Mouse (Mus musculus) limb, embryonic 10.5 days (tissue): ENCODE results near the gene Vps26b. TPM values are rescaled to one million over a fixed set of nuclear protein-coding genes. Genes with fewer than 3 reads are reported as not detected.

Experiments
- DNase-seq: peaks from one replicate; pipeline ENCODE4 v3.0.0-alpha.2; 2017; ENCODE audit warnings: low spot score
- H3K27ac ChIP-seq: fragments of 300-500 bp; sonication (generic); 2 replicates; pipeline ENCODE4 v1.5.1; 2016; ENCODE audit warnings: mild to moderate bottlenecking
- H3K27me3 ChIP-seq: fragments of 300-500 bp; sonication (generic); 2 replicates; pipeline ENCODE4 v1.6.1; 2016; ENCODE audit warnings: low read depth, mild to moderate bottlenecking; ENCODE audit not compliant: poor library complexity, severe bottlenecking
- H3K36me3 ChIP-seq: fragments of 300-500 bp; sonication (generic); 2 replicates; pipeline ENCODE4 v1.6.1; 2016; ENCODE audit warnings: mild to moderate bottlenecking, moderate library complexity
- H3K4me1 ChIP-seq: fragments of 300-500 bp; sonication (generic); 2 replicates; pipeline ENCODE4 v1.6.1; 2016
- H3K4me3 ChIP-seq: fragments of 300-500 bp; sonication (generic); 2 replicates; pipeline ENCODE4 v1.5.1; 2016; ENCODE audit warnings: mild to moderate bottlenecking, moderate library complexity
- H3K9me3 ChIP-seq: fragments of 300-500 bp; sonication (generic); replicated peaks from 2 replicates; pipeline ENCODE4 v1.6.1; 2016; ENCODE audit warnings: mild to moderate bottlenecking
- WGBS: fragments of 180-500 bp; shearing (Covaris S2); methylation state at CpG from one replicate; pipeline ENCODE4 v1.1.7; 2016; 5-methylcytosine and 5-hydroxymethylcytosine counted together
- polyA plus RNA-seq: library from polyadenylated mRNA; unstranded; fragments of >200 nt; fragmentation: Nextera tagmentation; extraction: Ambion mirVana; gene quantifications from 2 replicates; pipeline ENCODE4 v1.2.1, GENCODE M21; 2016

The Vps26b gene
- 40.3 and 43.8 TPM in 2 replicates for polyA plus RNA-seq

DNA sequence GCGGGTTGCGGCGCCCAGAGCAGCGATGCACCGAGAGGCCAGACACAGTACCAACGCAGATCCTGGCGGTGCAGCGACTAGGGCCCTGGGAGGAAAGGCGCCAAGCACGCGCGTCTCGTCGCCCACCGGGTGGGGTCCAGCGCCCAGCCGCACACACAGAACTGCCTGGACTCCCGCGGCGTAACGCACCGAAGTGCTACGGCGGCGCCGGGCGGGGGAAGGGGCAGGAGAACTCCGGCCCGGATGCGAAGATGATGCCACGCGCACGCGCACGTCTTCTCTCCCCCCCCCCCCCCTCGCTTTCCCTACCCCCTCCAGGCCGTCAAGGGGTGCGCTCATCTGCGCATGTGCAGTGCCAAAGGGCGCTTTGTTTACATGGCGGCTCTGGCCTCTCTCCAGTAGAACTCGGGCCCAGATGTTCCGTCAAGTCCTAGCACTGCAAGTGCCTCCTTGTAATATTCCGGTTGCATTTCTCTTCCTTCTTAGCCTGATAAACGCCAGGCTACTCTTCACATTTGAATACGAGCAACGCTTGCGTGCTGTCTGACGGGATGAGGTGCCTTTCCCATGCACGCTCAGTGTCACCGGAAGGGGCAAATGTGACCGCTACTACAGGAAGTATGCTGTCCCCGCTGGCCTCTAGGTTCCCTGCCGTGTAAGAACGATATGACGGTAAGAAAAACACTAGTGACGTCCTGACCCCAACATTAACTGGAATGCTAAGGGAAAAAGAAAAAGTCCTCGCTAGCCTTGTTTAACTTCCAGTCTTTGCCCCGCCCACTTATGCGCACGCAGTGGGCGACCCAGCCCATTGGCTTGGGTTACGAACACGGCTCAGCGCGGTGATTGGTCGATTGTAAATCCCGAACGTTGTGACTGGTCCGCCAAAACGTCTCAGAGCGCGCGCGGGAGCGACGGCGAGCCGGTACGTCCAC lies at the start of gene Vps26b, which contains the start of gene Ncapd3:
Gene Vps26b, minus strand, starts transcription at position 238 of the 935 bp plus-strand sequence.
Gene Ncapd3, plus strand, starts transcription at position 348 of the 935 bp plus-strand sequence.
- H3K4me3 ChIP-seq = peak within 1 kb of the TSS; percentile 76
- H3K27me3 ChIP-seq = no peaks in the 10 kb centered on the region
- H3K9me3 ChIP-seq = no peaks in the 10 kb centered on the region
- H3K36me3 ChIP-seq = peaks cover 12% of the 10 kb centered on the region
- peaks cover 27% of the 10 kb centered on the region for H3K4me1 ChIP-seq
- DNase-seq = peak; percentile 97
- under 1% methylated on average over 74 of the region's 80 CpGs for WGBS
- H3K27ac ChIP-seq = peak within 1 kb of the TSS; percentile 93

DNA sequence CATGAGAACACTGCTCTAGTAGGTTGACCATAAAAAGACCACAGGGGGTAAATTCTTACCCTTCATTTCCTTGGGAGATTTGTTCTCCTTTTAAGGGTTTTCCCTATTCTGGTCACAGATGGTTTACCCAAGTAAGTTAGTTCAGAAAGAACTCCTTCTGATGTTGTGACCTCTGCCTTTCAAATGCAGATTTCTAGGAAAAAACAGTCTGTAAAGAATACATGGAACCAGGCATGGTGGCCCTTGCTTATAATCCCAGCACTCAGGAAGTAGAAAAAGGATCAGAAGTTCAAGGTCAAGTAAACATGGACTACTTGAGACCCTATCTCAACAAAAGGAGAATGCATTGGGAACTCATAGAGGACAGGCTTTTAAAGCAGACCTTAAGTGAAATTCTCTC lies 45.9 kb upstream of the Vps26b start:
- Histone ChIP-seq H3K36me3 (peaks cover 96% of the 10 kb centered on the region), H3K4me1 (no peaks in the 10 kb centered on the region), H3K27me3 (no peaks in the 10 kb centered on the region), H3K27ac (no peak overlapping the region), H3K4me3 (no peak overlapping the region), H3K9me3 (no peaks in the 10 kb centered on the region)
- no peak for DNase-seq

DNA sequence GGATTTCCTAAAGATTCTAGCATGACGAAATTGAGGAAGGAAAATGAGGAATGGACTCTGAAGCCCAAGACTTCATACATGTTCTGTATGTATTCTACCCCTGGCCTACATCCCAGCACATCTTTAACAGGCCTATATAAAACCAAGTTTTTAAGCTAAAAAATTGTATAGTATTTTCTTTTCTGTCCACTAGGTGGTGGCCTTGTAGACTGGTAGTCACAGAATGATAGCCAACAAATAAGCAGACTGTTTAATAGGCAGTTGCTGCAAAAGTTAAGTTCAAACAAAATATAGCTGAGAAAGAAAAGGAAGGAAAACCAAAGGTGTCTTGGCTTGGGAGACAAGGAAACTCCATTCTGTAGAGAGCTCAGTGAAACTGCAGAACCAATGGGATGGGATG lies 44.8 kb upstream of the Vps26b start:
- H3K36me3 ChIP-seq = peaks cover 97% of the 10 kb centered on the region
- no peaks in the 10 kb centered on the region for H3K9me3 ChIP-seq
- no peaks in the 10 kb centered on the region for H3K27me3 ChIP-seq
- 80% methylated on average over 1 of the region's 1 CpGs for WGBS
- DNase-seq = no peak
- no peak overlapping the region for H3K27ac ChIP-seq
- no peak overlapping the region for H3K4me3 ChIP-seq
- H3K4me1 ChIP-seq = no peaks in the 10 kb centered on the region

DNA sequence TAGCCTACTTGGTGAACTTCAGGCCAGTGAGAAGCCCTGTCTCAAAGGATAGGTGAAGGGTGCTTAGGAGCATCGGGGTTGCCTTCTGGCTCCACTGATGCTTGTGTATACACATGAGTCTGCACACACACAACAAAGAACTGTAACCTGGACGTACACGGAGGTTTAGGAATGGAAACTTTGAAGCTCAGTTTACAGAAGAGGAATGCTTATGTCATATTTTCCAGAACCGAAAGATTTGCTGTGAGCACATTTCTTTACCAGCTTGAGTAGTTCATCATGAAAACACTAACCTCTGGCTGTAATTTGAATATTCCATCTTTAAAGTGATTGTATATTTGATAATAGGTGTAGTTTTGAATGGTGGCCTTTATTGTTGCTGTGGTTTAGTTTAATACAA lies 41.0 kb upstream of the Vps26b start:
- H3K27me3 ChIP-seq = no peaks in the 10 kb centered on the region
- no peak for DNase-seq
- no peaks in the 10 kb centered on the region for H3K4me1 ChIP-seq
- no peak overlapping the region for H3K27ac ChIP-seq
- no peaks in the 10 kb centered on the region for H3K9me3 ChIP-seq
- WGBS = 94% methylated on average over 4 of the region's 4 CpGs
- H3K4me3 ChIP-seq = no peak overlapping the region
- peaks cover 97% of the 10 kb centered on the region for H3K36me3 ChIP-seq

DNA sequence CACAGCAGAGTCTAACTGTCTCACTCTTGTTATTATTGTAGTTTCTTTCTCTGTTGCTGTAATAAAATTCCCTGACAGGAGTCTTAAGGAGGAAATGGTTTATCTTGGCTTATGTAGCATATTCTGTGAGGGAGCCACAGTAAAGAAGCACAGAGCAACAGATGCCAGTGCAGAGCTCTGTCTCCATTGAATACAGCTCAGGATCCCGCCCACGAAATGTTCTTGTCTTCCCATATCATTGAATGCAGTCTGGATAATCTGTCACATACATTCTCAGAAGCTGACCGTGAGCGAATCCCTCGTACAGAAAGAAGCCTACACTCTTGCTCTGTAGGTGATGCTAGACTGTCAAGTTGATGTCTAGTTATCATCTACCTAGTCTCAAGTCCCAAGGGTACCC lies 28.5 kb upstream of the Vps26b start:
- H3K27ac ChIP-seq = no peak overlapping the region
- WGBS = 96% methylated on average over 5 of the region's 5 CpGs
- peaks cover 97% of the 10 kb centered on the region for H3K36me3 ChIP-seq
- no peak for DNase-seq
- H3K4me1 ChIP-seq = no peaks in the 10 kb centered on the region
- no peaks in the 10 kb centered on the region for H3K27me3 ChIP-seq
- no peaks in the 10 kb centered on the region for H3K9me3 ChIP-seq
- H3K4me3 ChIP-seq = no peak overlapping the region

DNA sequence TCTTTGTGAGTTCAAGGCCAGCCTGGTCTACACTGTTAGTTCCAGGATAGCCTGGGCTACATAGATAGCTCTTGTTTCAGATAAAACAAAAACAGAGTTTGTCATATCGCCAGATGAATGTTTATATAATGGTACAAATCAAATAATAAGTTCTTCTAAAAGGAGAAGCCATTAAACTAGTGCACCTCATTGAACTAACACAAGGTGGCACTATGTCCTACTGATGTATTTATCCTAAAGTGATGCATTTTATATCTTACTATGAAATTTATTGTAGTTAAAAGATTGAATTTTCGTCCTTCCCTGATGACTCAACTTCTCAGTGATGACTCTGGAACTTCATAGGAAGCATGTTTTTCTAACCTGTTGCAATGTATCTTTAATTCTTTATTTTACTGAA lies 19.6 kb upstream of the Vps26b start:
- Histone ChIP-seq H3K4me1 (no peaks in the 10 kb centered on the region), H3K36me3 (peaks cover 97% of the 10 kb centered on the region)

DNA sequence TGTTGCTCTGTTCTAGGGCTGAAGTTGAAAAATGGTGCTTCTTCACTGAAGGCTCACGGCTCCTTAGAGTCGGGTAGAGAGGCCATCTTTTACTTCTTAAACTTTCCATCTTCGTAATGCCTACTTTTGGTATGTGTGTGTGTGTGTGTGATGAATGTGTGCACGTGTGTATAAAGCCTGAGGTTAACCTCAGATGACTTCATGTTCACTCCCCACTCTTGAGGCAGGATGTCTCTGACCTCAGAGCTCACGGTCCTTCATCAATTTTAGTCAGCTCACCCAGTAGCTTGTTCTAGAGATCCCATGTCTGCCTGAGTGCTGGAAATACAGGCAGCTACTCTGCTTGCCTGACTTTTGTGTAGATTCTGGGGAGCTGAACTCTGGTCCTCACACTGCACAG lies 14.0 kb upstream of the Vps26b start:
- Histone ChIP-seq H3K9me3 (no peaks in the 10 kb centered on the region), H3K4me3 (no peak overlapping the region), H3K27me3 (no peaks in the 10 kb centered on the region), H3K27ac (no peak overlapping the region), H3K36me3 (peaks cover 98% of the 10 kb centered on the region), H3K4me1 (no peaks in the 10 kb centered on the region)
- DNase-seq = no peak
- WGBS = 93% methylated on average over 5 of the region's 5 CpGs

More for the DNA sequence above, 19.6 kb upstream of the Vps26b start:
- DNase-seq = no peak
- Histone ChIP-seq H3K27me3 (no peaks in the 10 kb centered on the region), H3K27ac (no peak overlapping the region), H3K4me3 (no peak overlapping the region), H3K9me3 (no peaks in the 10 kb centered on the region)
- WGBS = 93% methylated on average over 2 of the region's 2 CpGs

DNA sequence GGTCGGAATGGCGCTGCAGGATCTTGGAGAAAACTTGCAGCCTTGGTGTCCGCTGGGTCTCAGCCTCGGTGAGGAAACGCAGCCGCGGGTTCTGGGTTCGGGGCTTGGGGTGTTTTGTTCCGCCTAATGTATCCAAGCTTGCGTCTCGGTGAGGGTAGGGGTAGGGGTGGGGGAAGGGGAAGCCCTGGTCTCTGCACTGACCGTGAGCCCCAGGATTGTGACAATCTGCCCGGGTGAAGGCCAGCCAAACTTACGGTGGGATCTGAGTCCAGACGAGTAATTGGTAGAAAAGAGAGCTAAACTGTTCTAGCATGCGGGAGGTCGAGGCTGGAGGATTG lies 867 bp upstream of the Vps26b start:
- DNase-seq = no peak
- no peaks in the 10 kb centered on the region for H3K27me3 ChIP-seq
- H3K36me3 ChIP-seq = peaks cover 14% of the 10 kb centered on the region
- H3K27ac ChIP-seq = peak overlapping the region; percentile 93
- under 1% methylated on average over 17 of the region's 17 CpGs for WGBS
- H3K4me1 ChIP-seq = peaks cover 27% of the 10 kb centered on the region
- H3K9me3 ChIP-seq = no peaks in the 10 kb centered on the region
- peak overlapping the region; percentile 76 for H3K4me3 ChIP-seq

DNA sequence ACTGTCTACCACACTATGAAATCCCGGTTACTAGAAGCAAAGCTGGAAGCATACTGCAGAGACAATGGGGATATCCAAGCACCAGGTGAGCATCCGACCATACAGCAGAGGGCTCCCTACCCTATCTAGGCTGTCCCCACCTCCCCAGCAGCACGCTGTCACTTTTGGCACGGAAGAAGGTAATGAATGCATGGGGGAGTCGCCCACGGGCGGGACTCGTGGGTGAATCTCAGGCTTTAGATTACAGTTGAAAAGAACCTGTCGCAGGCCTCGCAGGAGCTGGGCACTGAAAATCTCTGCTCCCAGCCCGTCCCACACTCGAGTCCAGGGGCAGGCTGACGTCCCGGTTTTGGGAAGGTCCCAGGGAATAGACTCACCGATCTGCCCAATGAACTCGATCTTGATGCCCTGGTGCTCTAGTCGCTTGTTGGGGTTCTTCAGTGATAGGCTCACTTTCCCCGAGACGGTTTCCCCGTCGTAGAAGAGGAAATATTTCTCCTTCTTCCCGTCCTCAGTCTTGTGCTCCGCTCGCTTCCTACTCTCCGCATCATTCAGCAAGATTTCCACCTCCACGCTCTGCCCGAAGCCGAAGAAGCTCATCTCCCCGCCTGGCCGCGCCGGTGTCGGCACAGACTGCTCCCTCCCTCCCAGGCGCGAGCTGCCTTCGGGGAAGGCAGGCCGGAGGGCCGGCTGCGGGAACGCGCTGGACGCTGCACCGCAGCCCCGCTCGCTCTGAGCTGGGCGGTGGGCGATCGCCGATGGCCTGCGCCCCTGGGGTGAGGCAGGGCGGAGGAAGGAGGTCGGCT lies 640 bp downstream of the Vps26b start:
- DNase-seq = peak; percentile 45

DNA sequence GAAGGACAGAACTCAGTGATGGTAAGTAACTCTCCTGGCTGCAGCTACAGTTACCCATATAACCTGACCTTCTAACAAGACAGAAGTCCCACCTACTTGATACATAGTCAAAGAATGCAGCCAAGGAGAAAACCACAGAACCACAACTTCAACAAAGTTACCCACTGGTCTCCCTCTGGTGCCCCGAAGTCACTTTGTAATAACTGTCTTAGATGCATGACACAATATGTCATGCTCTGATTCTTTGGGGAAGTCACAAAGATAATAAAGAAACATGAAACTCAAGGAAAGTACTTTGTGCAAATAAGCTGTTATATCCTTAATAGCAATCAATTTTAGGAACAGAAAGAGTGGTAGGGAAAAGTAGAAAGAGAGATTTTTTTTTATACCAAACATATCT lies 3.2 kb downstream of the Vps26b start:
- 94% methylated on average over 1 of the region's 1 CpGs for WGBS
- no peak for DNase-seq
- no peak overlapping the region for H3K4me3 ChIP-seq

More for the DNA sequence above, 640 bp downstream of the Vps26b start:
- Histone ChIP-seq H3K4me3 (peak overlapping the region; percentile 76), H3K9me3 (no peaks in the 10 kb centered on the region), H3K4me1 (peaks cover 27% of the 10 kb centered on the region), H3K27me3 (no peaks in the 10 kb centered on the region), H3K36me3 (peaks cover 12% of the 10 kb centered on the region), H3K27ac (peak overlapping the region; percentile 93)
- under 1% methylated on average over 52 of the region's 52 CpGs for whole genome bisulfite sequencing

DNA sequence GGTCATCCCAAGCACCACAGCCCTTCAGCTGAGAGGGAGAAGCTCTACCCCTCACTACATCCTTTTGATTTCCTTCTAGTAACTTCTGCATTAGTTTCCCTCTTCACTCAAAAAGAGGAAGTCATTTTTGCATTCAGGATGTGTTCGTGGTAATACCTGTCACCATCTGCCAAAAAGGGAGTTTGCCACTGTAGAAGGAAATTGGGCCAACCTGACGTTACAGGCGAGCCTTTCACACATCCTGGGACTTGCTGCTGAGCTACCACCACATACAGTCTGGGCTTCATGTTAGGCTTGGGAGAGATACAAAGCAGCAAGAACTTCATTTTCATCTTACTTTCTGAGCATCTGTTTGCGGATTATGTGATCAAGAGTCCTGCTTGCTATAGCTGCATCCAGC lies 6.2 kb downstream of the Vps26b start:
- no peaks in the 10 kb centered on the region for H3K9me3 ChIP-seq
- no peak overlapping the region for H3K4me3 ChIP-seq
- H3K36me3 ChIP-seq = peaks cover 46% of the 10 kb centered on the region
- 93% methylated on average over 4 of the region's 4 CpGs for WGBS
- H3K27me3 ChIP-seq = no peaks in the 10 kb centered on the region
- no peak overlapping the region for H3K27ac ChIP-seq
- H3K4me1 ChIP-seq = peaks cover 9% of the 10 kb centered on the region
- DNase-seq = no peak

More for the DNA sequence above, 3.2 kb downstream of the Vps26b start:
- peaks cover 22% of the 10 kb centered on the region for H3K4me1 ChIP-seq
- H3K36me3 ChIP-seq = peaks cover 21% of the 10 kb centered on the region
- H3K27ac ChIP-seq = no peak overlapping the region
- no peaks in the 10 kb centered on the region for H3K27me3 ChIP-seq
- H3K9me3 ChIP-seq = no peaks in the 10 kb centered on the region

DNA sequence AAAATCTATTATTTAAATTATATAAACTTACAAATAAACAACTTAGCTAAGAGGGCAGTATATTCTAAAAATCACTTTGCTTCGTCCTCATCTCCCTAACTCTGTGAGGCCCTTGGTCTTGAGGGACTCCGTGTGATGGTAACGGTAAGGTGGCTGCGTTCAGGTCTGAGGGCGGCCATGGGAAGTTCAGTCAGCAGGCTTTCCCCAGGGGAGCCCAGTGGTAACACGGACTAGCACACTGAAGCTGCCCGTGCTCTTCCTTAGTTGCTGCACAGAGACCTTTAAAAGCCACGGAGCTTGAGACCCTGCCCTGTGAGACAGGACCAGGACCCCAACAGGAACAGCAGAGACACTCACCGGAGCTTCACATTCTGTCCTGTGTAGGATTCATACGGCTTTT lies 10.9 kb downstream of the Vps26b start:
- no peaks in the 10 kb centered on the region for H3K27me3 ChIP-seq
- no peak overlapping the region for H3K4me3 ChIP-seq
- no peaks in the 10 kb centered on the region for H3K9me3 ChIP-seq
- no peak overlapping the region for H3K27ac ChIP-seq
- H3K4me1 ChIP-seq = no peaks in the 10 kb centered on the region
- H3K36me3 ChIP-seq = peaks cover 84% of the 10 kb centered on the region
- no peak for DNase-seq
- WGBS = 95% methylated on average over 10 of the region's 10 CpGs

DNA sequence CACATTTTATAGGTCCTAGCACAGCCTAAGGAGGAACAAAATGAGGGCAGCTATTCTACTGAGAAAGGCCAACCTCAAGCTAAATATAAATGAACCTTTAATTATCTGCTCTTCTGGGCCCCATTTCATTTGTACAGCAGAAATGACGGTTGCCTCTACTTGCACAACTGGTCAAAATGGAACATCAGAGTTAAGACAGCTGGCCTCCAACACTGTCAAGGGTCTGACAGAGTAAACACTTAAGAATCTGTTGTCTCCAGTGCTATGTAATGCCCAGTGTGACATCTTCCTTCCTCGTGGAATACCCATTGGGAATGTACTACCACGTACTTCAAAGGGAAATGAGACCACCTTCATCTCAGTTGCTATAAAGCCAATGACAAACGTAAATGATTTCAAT lies 18.3 kb downstream of the Vps26b start:
- no peak for DNase-seq
- H3K27me3 ChIP-seq = no peaks in the 10 kb centered on the region
- WGBS = 91% methylated on average over 4 of the region's 4 CpGs
- H3K4me3 ChIP-seq = no peak overlapping the region
- H3K27ac ChIP-seq = no peak overlapping the region
- H3K36me3 ChIP-seq = peaks cover 99% of the 10 kb centered on the region
- no peaks in the 10 kb centered on the region for H3K9me3 ChIP-seq
- H3K4me1 ChIP-seq = no peaks in the 10 kb centered on the region
